Mouse (Mus musculus) forebrain, embryonic 10.5 days (tissue): ENCODE data around the gene Stim1. TPM values are rescaled to one million over a fixed set of nuclear protein-coding genes. Genes with fewer than 3 reads are reported as not detected.

Experiments
- DNase-seq: peaks from one replicate; pipeline ENCODE4 v3.0.0-alpha.2; 2017; ENCODE audit warnings: low spot score; ENCODE audit errors: extremely low spot score
- H3K27ac ChIP-seq: fragments of 300-500 bp; sonication (generic); 2 replicates; pipeline ENCODE4 v1.5.1; 2016; ENCODE audit warnings: mild to moderate bottlenecking
- H3K27me3 ChIP-seq: fragments of 300-500 bp; sonication (generic); 2 replicates; pipeline ENCODE4 v1.6.1; 2016; ENCODE audit warnings: mild to moderate bottlenecking; ENCODE audit not compliant: poor library complexity, severe bottlenecking
- H3K36me3 ChIP-seq: fragments of 300-500 bp; sonication (generic); replicated peaks from 2 replicates; pipeline ENCODE4 v1.6.1; 2016; ENCODE audit warnings: mild to moderate bottlenecking, moderate library complexity
- H3K4me1 ChIP-seq: fragments of 300-500 bp; sonication (generic); 2 replicates; pipeline ENCODE4 v1.6.1; 2016
- H3K4me3 ChIP-seq: fragments of 300-500 bp; sonication (generic); 2 replicates; pipeline ENCODE4 v1.5.1; 2016; ENCODE audit warnings: mild to moderate bottlenecking, moderate library complexity
- H3K9me3 ChIP-seq: fragments of 300-500 bp; sonication (generic); 2 replicates; pipeline ENCODE4 v1.6.1; 2016; ENCODE audit warnings: mild to moderate bottlenecking, moderate library complexity
- WGBS: fragments of 180-500 bp; shearing (Covaris S2); methylation state at CpG from one replicate; pipeline ENCODE4 v1.1.7; 2016; 5-methylcytosine and 5-hydroxymethylcytosine counted together
- polyA plus RNA-seq: library from polyadenylated mRNA; unstranded; fragments of >200 nt; fragmentation: Nextera tagmentation; extraction: Ambion mirVana; gene quantifications from 2 replicates; pipeline ENCODE4 v1.2.1, GENCODE M21; 2016

Gene Stim1
- polyA plus RNA-seq, 1 experiment from 2014 or later: 11.7 TPM

DNA sequence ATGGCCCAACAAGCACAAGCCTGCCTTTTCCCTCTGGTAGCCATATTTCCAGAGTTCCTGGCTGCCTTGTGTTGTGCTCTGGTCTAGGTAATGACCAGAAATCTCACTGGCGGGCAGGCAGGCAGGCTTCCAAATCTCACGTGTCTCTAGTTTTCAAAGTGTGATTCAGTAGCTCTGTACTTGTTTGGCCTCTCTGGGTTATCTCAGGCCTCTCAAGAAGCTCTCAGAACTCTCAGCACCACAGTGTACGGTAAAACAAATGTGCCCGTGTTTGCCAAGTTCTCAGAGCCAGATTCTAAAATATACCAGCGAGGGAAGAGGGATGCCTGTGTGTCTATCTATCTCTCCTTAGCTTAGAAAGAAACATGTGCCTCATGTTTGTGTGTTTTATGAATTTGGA, 14.7 kb downstream of the Stim1 start:
- 87% methylated on average over 5 of the region's 5 CpGs for WGBS
- Histone ChIP-seq H3K4me1 (no peaks in the 10 kb centered on the region), H3K27ac (no peak overlapping the region), H3K36me3 (no peaks in the 10 kb centered on the region), H3K27me3 (no peaks in the 10 kb centered on the region), H3K9me3 (no peaks in the 10 kb centered on the region), H3K4me3 (no peak overlapping the region)
- no peak for DNase-seq

DNA sequence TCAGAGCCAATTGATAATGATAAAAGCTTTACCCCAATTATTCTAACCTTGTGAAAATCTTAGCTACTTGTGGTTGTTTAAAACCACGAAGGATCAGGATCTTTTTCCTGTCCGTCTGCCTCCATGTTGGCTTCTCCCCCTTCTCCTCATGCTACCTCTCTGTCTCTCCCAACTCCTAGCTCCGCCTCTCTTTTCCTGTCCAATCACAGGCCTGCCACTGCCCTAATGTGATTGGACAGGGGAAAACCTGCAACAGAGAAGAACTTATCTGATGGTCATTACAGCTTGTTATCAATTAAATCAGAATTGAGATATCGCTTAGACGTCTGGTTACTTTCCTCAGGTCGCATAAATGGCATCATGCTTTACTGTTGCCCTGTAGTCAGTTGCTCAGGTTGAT, 21.9 kb downstream of the Stim1 start:
- peaks cover 10% of the 10 kb centered on the region for H3K4me1 ChIP-seq
- no peak for DNase-seq
- H3K9me3 ChIP-seq: no peaks in the 10 kb centered on the region
- WGBS: 84% methylated on average over 6 of the region's 6 CpGs
- H3K27ac ChIP-seq: no peak overlapping the region
- H3K4me3 ChIP-seq: no peak overlapping the region
- H3K27me3 ChIP-seq: no peaks in the 10 kb centered on the region
- H3K36me3 ChIP-seq: no peaks in the 10 kb centered on the region

DNA sequence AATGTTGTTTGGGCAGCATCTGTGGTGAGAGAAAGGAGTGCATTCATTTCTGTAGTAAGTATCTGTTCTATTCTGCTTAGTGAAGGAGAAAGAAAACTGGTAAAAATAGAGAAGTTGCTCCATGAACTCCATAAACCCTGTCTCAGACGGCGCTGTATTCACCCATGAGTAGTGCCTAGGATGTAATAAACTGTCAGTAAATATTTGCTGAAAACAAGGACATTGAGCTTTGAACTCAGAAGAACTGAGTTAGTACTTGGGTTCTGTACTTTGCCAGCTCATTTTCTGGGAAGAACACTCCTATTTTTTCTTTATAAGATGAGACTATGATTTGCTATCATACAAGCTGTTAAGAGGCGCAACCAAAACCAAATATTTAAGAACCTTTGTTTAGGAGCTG, 24.6 kb downstream of the Stim1 start:
- Histone ChIP-seq H3K9me3 (no peaks in the 10 kb centered on the region), H3K4me1 (peaks cover 10% of the 10 kb centered on the region), H3K27ac (no peak overlapping the region), H3K4me3 (no peak overlapping the region), H3K36me3 (no peaks in the 10 kb centered on the region), H3K27me3 (no peaks in the 10 kb centered on the region)
- no peak for DNase-seq
- WGBS: 95% methylated on average over 3 of the region's 3 CpGs

DNA sequence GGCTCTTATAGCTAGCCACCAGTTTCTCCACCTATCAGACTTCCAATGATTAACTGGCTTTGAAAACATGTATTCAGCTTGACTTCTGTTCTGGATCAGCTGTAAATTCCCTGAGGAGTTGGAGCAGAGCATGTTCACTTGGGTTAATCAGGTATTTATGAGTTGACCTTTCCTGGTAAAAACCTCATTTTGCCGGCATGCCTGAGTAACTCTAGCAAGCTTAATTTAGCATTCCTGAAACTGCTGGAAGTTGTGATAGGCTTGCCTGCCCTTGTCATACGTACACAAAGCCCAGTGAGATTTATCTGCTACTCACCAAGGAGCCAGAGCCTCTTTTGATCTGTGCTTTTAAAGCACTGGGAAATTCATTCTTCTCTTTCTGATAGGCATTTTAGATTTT, 25.6 kb downstream of the Stim1 start:
- H3K27ac ChIP-seq: no peak overlapping the region
- 25% methylated on average over 2 of the region's 2 CpGs for WGBS
- no peak for DNase-seq
- H3K4me1 ChIP-seq: peaks cover 10% of the 10 kb centered on the region
- no peaks in the 10 kb centered on the region for H3K27me3 ChIP-seq
- H3K4me3 ChIP-seq: no peak overlapping the region
- H3K36me3 ChIP-seq: no peaks in the 10 kb centered on the region
- H3K9me3 ChIP-seq: no peaks in the 10 kb centered on the region

DNA sequence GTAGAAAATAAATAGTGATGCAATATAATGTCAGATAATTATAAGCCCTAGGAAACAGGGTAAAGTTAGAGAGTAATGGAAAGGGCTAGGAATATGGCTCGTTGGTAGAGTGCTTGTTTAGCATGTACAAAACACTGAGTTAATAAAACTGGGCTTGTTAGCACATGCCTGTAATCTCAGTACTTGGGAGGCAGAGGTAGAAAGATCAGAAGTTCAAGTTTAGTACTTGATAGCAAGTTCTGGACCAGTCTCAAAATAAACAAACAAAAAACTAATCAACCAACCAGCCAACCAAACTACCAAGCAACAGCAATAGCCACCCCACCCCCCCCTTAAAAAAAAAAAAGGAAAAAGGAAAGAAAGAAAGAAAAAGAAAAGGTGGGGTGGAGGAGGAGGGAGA, 33.2 kb downstream of the Stim1 start:
- Histone ChIP-seq H3K27ac (no peak overlapping the region), H3K27me3 (no peaks in the 10 kb centered on the region), H3K9me3 (no peaks in the 10 kb centered on the region), H3K4me1 (no peaks in the 10 kb centered on the region), H3K4me3 (no peak overlapping the region), H3K36me3 (no peaks in the 10 kb centered on the region)
- no peak for DNase-seq
- 87% methylated on average over 1 of the region's 1 CpGs for WGBS

DNA sequence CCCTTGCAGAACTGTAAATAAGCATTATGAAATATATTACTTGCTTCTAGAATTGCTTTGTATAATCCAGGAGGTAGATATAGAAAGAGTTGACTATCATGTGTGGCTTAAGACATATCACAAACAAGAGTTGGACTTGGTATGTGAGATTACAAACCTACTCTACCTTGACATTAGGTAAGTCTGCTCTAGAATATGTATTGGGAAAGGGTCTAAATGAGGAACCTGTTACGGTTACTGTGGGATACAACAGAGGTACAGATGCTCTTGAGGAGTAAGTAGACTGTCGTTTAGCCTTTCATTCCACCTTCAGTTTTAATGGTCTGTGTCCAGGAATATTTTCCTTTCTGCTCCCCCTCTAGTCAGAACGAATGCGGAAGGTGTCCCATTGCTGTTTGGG, 34.9 kb downstream of the Stim1 start:
- Histone ChIP-seq H3K36me3 (no peaks in the 10 kb centered on the region), H3K4me1 (no peaks in the 10 kb centered on the region), H3K9me3 (no peaks in the 10 kb centered on the region), H3K27me3 (no peaks in the 10 kb centered on the region), H3K4me3 (no peak overlapping the region), H3K27ac (no peak overlapping the region)
- no peak for DNase-seq
- 90% methylated on average over 4 of the region's 4 CpGs for WGBS

DNA sequence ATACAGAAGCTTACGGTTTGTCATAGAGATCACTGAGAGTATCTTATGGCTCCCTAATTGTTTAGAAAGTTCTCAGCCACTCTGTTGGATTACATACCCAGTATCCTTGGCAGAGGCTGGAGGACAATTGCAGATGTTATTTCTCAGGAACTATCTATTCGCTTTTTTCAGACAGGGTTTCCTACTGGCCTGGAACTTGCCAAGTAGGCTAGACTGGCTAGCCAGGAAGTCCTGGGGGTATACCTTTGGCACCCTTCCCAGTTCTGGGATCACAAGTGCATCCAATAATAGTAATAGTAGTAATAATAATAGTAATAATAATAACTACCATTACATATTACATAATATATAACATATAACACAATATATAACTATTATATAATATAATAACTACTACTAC, 38.0 kb downstream of the Stim1 start:
- H3K36me3 ChIP-seq: no peaks in the 10 kb centered on the region
- DNase-seq: no peak
- 89% methylated on average over 2 of the region's 2 CpGs for WGBS
- H3K4me1 ChIP-seq: no peaks in the 10 kb centered on the region
- H3K27me3 ChIP-seq: no peaks in the 10 kb centered on the region
- H3K4me3 ChIP-seq: no peak overlapping the region
- no peaks in the 10 kb centered on the region for H3K9me3 ChIP-seq
- no peak overlapping the region for H3K27ac ChIP-seq

DNA sequence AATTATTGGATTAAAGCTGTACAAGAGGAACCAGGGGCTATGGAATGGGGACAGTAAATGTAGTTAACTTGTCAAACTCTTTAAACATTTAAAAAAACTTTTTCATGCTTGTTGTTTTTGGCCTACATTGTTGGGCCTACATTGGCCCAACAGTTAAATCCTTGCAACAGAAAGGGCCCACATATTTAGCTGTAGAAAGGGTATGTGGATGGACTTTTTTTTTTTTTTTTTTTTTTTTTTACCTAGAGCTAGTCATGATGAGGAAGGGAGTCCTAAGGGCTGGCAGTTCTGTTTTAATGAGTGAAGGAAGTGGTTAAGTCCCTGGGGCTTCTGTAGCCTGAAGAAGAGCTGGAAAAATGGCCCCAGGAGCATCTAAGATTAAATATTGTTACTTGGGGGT, 42.7 kb downstream of the Stim1 start:
- Histone ChIP-seq H3K27ac (no peak overlapping the region), H3K4me1 (no peaks in the 10 kb centered on the region), H3K4me3 (no peak overlapping the region), H3K9me3 (no peaks in the 10 kb centered on the region), H3K36me3 (no peaks in the 10 kb centered on the region), H3K27me3 (no peaks in the 10 kb centered on the region)
- no peak for DNase-seq

DNA sequence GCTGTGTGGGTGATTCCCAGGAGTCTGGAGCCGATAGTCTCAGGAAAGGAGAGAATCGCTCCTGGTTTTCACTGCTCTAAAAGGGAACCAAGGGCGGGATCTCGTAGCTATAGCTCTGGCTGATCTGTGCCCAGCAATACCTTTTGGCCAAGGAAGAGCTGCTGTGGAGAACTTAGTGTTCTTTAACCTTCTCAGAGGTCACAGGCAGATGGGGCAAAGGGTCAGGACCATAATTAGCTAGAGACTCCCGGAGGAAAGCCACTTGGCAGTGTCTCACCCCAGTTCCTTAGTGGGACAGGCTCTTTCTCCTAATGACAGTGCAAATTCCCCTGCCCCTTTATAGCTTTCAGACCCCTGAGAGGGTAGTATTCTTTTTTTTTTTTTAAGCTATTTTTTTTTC, 43.2 kb downstream of the Stim1 start:
- Histone ChIP-seq H3K9me3 (no peaks in the 10 kb centered on the region), H3K36me3 (no peaks in the 10 kb centered on the region), H3K4me3 (no peak overlapping the region), H3K27me3 (no peaks in the 10 kb centered on the region), H3K27ac (no peak overlapping the region), H3K4me1 (no peaks in the 10 kb centered on the region)
- WGBS: 86% methylated on average over 5 of the region's 5 CpGs
- DNase-seq: no peak

DNA sequence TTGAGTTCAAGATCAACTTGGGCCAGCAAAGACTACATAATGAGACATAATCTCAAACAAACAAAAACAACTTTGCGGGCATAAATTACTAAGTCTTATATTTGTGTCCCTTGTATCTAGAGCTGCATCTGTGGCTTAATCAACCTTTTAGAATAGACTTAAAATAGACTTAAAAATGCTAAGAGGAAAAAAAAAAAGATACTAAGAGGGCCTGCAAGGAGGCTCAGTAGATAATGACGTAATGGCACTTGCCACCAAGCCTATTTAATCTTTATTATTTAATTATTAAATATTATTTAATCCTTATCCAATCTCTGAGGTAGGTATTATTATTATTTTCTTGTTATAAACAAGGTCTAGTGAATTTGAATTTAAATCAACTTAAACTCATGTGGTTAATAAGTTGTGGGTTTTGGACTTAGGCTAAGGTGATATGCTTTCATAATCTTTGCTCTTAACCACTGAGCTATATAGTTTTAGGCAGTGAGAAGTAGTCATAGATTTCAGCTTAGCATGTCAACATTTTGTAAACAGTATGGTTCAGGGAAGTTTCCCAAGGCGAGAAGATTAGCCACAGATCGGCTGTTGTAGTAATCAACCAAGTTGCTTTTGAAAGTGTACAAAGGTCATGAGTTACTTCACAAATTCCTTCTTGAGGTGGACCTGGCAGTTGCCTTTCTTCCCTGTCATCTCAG, 45.4 kb downstream of the Stim1 start:
- H3K27ac ChIP-seq: no peak overlapping the region
- H3K4me1 ChIP-seq: peaks cover 6% of the 10 kb centered on the region; the same call in 1 of the 2 replicates
- no peak overlapping the region for H3K4me3 ChIP-seq
- WGBS: 90% methylated on average over 4 of the region's 4 CpGs
- no peaks in the 10 kb centered on the region for H3K27me3 ChIP-seq
- no peaks in the 10 kb centered on the region for H3K36me3 ChIP-seq
- DNase-seq: no peak
- H3K9me3 ChIP-seq: no peaks in the 10 kb centered on the region

DNA sequence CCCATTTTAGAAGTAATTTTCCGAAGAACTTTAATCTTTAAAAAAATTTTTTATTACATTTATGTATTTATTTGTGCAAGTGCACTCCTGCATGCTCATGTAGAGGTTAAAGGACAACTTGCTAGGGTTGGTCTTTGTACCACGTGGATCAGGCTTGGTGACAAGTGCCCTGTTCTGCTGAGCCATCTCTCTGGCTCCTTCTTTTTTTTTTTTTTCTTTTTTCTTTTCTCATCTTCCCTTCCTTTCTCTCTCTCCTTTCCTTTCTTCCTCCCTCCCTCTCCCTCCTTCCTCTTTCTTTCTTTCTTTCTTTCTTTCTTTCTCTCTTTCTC, 45.9 kb downstream of the Stim1 start:
- Histone ChIP-seq H3K4me3 (no peak overlapping the region), H3K27ac (no peak overlapping the region), H3K27me3 (no peaks in the 10 kb centered on the region), H3K9me3 (no peaks in the 10 kb centered on the region), H3K36me3 (no peaks in the 10 kb centered on the region), H3K4me1 (peaks cover 6% of the 10 kb centered on the region; the same call in 1 of the 2 replicates)
- no peak for DNase-seq
- WGBS: 76% methylated on average over 2 of the region's 2 CpGs

DNA sequence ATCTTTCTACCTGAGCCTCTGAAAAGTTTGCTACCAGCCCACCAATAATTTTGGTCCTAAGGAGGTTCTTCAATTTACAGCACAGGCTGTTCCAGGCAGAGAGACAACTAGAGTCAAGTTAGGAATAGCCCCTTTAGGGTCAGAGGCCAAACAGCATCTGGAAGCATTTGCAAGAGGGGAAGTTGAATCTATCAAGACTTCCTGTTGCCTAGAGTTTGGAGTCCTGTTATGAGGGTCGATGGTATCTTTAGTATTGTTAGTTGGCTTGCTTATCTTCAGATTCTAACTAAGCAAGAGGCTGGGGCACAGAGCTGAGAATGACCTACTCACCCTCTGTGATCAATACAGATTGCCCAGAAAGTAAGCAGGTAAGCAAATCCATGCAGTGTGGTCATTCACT, 46.5 kb downstream of the Stim1 start:
- 91% methylated on average over 1 of the region's 1 CpGs for WGBS
- Histone ChIP-seq H3K4me3 (no peak overlapping the region), H3K36me3 (no peaks in the 10 kb centered on the region), H3K4me1 (peaks cover 6% of the 10 kb centered on the region; the same call in 1 of the 2 replicates), H3K27ac (no peak overlapping the region), H3K9me3 (no peaks in the 10 kb centered on the region), H3K27me3 (no peaks in the 10 kb centered on the region)
- no peak for DNase-seq

DNA sequence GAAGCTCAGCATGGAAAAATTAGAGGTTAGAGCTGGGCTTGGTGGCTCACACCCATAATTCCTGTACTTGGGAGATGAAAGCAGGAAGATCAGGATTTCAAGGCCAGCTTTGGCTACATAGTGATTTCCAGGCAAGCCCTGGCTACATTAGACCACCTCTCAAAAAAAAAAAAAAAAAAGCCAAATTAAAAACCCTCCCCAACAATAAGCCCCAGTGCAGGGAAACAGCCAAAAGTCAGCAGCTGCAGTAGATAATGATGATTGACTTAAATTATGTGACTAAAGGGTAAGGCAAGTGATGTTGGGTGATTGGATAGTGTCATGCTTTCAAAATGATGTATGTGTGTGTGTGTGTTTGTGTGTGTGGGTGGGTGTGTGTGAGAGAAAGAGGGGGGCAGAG, 47.3 kb downstream of the Stim1 start:
- Histone ChIP-seq H3K27ac (no peak overlapping the region), H3K9me3 (no peaks in the 10 kb centered on the region)
- no peak for DNase-seq

DNA sequence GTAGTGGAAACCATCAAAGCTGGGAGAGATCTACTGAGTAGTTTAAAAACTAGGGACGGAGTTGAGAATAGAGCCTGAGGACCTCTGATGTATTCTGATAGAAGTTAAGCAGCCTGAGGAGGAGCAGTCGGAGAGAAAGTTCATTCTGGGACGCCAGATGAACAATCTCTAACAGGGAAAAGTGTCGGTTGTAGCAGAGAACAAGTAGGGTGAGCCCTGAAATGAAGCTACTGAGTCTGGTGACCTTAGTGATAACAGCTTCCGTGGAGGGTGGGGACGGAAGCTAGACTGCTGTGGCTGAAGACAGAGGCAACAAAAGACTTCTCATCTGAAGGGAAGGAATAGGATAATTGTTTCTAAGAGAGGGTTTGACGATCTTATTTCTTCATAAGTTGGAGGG, 47.8 kb downstream of the Stim1 start:
- no peak for DNase-seq
- Histone ChIP-seq H3K4me1 (peaks cover 6% of the 10 kb centered on the region; the same call in 1 of the 2 replicates), H3K9me3 (no peaks in the 10 kb centered on the region), H3K36me3 (no peaks in the 10 kb centered on the region), H3K27me3 (no peaks in the 10 kb centered on the region), H3K4me3 (no peak overlapping the region), H3K27ac (no peak overlapping the region)
- WGBS: 74% methylated on average over 7 of the region's 7 CpGs

More for the DNA sequence above, 47.3 kb downstream of the Stim1 start:
- Histone ChIP-seq H3K36me3 (no peaks in the 10 kb centered on the region), H3K27me3 (no peaks in the 10 kb centered on the region), H3K4me3 (no peak overlapping the region), H3K4me1 (peaks cover 6% of the 10 kb centered on the region; the same call in 1 of the 2 replicates)
